Mouse (Mus musculus) embryonic facial prominence, embryonic 12.5 days (tissue): ENCODE results near the gene Magee1. TPM values are rescaled to one million over a fixed set of nuclear protein-coding genes. Genes with fewer than 3 reads are reported as not detected.

ENCODE experiments used
- ATAC-seq: fragments of 200-750 bp; cut with Nextera tagmentation; 2 replicates; pipeline ENCODE4 v1.8.0; 2017; ENCODE audit not compliant: insufficient number of reproducible peaks, insufficient read depth, low FRiP score, low TSS enrichment
- H3K27ac ChIP-seq: fragments of 300-500 bp; sonication (generic); 2 replicates; pipeline ENCODE4 v1.5.1; 2016; ENCODE audit warnings: mild to moderate bottlenecking
- H3K27me3 ChIP-seq: fragments of 300-500 bp; sonication (generic); 2 replicates; pipeline ENCODE4 v1.6.1; 2016; ENCODE audit warnings: mild to moderate bottlenecking, moderate library complexity
- H3K36me3 ChIP-seq: fragments of 300-500 bp; sonication (generic); 2 replicates; pipeline ENCODE4 v1.6.1; 2016; ENCODE audit warnings: mild to moderate bottlenecking
- H3K4me1 ChIP-seq: fragments of 300-500 bp; sonication (generic); 2 replicates; pipeline ENCODE4 v1.6.1; 2016
- H3K4me2 ChIP-seq: fragments of 300-500 bp; sonication (generic); replicated peaks from 2 replicates; pipeline ENCODE4 v1.6.1; 2016; ENCODE audit warnings: mild to moderate bottlenecking, moderate library complexity
- H3K4me3 ChIP-seq: fragments of 300-500 bp; sonication (generic); 2 replicates; pipeline ENCODE4 v1.5.1; 2016; ENCODE audit warnings: mild to moderate bottlenecking
- H3K9ac ChIP-seq: fragments of 300-500 bp; sonication (generic); 2 replicates; pipeline ENCODE4 v1.6.1; 2016; ENCODE audit warnings: mild to moderate bottlenecking, moderate library complexity
- H3K9me3 ChIP-seq: fragments of 300-500 bp; sonication (generic); 2 replicates; pipeline ENCODE4 v1.6.1; 2016; ENCODE audit warnings: mild to moderate bottlenecking, moderate library complexity
- WGBS: fragments of 180-500 bp; shearing (Covaris S2); methylation state at CpG from one replicate; pipeline ENCODE4 v1.1.7; 2016; 5-methylcytosine and 5-hydroxymethylcytosine counted together
- polyA plus RNA-seq: library from polyadenylated mRNA; unstranded; fragments of >200 nt; fragmentation: Nextera tagmentation; extraction: Ambion mirVana; gene quantifications from 2 replicates; pipeline ENCODE4 v1.2.1, GENCODE M21; 2016

Gene Magee1
- polyA plus RNA-seq, 1 experiment from 2014 or later, result 36.3 TPM

GRCm38 (mm10) chrX:105167217-105167616, 47.0 kb downstream of the Magee1 start:
- H3K4me1 ChIP-seq, result no peaks in the 10 kb centered on the region
- no peak overlapping the region for H3K4me2 ChIP-seq
- no peaks in the 10 kb centered on the region for H3K36me3 ChIP-seq
- peaks cover 18% of the 10 kb centered on the region; the same call in 1 of the 2 replicates for H3K27me3 ChIP-seq
- no peaks in the 10 kb centered on the region for H3K9me3 ChIP-seq
- H3K27ac ChIP-seq, result no peak overlapping the region
- H3K9ac ChIP-seq, result no peak overlapping the region
- H3K4me3 ChIP-seq, result no peak overlapping the region
- ATAC-seq, result no peak
- 52% methylated on average over 2 of the region's 2 CpGs for WGBS

Other genes starting within 250 kb of the Magee1 start
- gene Pbdc1, start 40.6 kb upstream of the Magee1 start, polyA plus RNA-seq, result 70.3 and 73.1 TPM in 2 replicates